Mouse (Mus musculus): Measurements from ENCODE around the gene Mettl7a2. TPM values are rescaled to one million over a fixed set of nuclear protein-coding genes. Genes with fewer than 3 reads are reported as not detected.
"Not testable (repeated sequence)": the region's sequence is repeated elsewhere in the genome, so short reads cannot be mapped to it uniquely, and the experiment has no call there.

Gene Mettl7a2
- polyA plus RNA-seq, 1 experiment from 2014 or later = not detected

GRCm38 (mm10) chr15:100324021-100324591 is 28.9 kb upstream of the Mettl7a2 start:
- 70% methylated on average over 12 of the region's 12 CpGs for WGBS

DNA sequence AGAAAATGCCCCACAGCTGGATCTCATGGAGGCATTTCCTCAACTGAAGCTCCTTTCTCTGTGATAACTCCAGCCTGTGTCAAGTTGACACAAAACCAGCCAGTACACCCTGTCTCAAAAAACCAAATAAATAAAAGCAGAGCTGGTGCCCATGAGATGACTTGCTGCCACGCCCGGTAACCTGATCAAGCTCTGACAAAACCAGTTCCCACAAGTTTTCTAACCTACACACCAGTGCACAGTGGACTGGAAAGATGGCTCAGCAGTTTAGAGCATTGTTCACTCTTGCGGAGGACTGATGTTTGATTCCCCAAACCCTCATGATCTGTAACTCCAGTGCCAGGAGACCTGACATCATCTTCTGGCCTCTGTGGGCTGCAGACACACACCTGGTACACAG is 27.8 kb upstream of the Mettl7a2 start:
- WGBS = 91% methylated on average over 3 of the region's 3 CpGs
- no peaks in the 10 kb centered on the region for H3K4me1 ChIP-seq (replicated peaks)
- no peak overlapping the region for H3K4me3 ChIP-seq
- H3K27me3 ChIP-seq (ENCODE audit: insufficient read depth, poor library complexity, severe bottlenecking) = no peaks in the 10 kb centered on the region
- no peaks in the 10 kb centered on the region for H3K36me3 ChIP-seq
- H3K27ac ChIP-seq = no peak overlapping the region
- no peaks in the 10 kb centered on the region for H3K9me3 ChIP-seq
- DNase-seq (ENCODE audit: low spot score) = no peak

More at GRCm38 (mm10) chr15:100324021-100324591, 28.9 kb upstream of the Mettl7a2 start:
- no peak for DNase-seq (ENCODE audit: low spot score)
- H3K4me1 ChIP-seq (replicated peaks) = no peaks in the 10 kb centered on the region
- no peaks in the 10 kb centered on the region for H3K9me3 ChIP-seq
- no peaks in the 10 kb centered on the region for H3K36me3 ChIP-seq
- no peaks in the 10 kb centered on the region for H3K27me3 ChIP-seq (ENCODE audit: insufficient read depth, poor library complexity, severe bottlenecking)
- H3K4me3 ChIP-seq = no peak overlapping the region
- H3K27ac ChIP-seq = no peak overlapping the region

DNA sequence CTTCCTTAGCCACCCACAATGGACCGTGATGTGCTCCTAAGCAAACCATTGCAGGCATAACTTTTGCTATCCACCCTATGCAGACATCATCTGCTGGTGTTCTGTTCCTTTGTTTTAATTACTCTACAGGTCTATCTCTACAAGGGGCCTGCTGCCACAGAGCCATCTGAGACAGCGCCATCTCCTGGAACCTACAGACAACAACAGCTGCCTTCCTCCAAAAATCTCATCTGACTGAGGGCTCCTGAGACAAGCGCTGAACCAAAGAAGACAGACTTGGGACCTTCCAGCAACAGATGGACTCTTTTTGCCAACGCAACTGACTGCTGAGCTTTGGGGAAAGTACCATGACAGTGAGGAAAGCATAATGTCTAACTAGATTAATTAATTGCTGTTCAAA is 24.9 kb upstream of the Mettl7a2 start:
- H3K27ac ChIP-seq; H3K27me3 ChIP-seq (ENCODE audit: insufficient read depth, poor library complexity, severe bottlenecking); DNase-seq (ENCODE audit: low spot score); H3K4me3 ChIP-seq; H3K4me1 ChIP-seq (replicated peaks); H3K9me3 ChIP-seq; H3K36me3 ChIP-seq: not testable (repeated sequence)
- 66% methylated on average over 4 of the region's 4 CpGs for WGBS

- not testable (repeated sequence) for H3K27me3 ChIP-seq (ENCODE audit: insufficient read depth, poor library complexity, severe bottlenecking); DNase-seq (ENCODE audit: low spot score); H3K27ac ChIP-seq; H3K4me1 ChIP-seq (replicated peaks); H3K9me3 ChIP-seq; H3K36me3 ChIP-seq; H3K4me3 ChIP-seq
- WGBS = 76% methylated on average over 10 of the region's 10 CpGs
Measured at GRCm38 (mm10) chr15:100329336-100329735, 23.7 kb upstream of the Mettl7a2 start.

DNA sequence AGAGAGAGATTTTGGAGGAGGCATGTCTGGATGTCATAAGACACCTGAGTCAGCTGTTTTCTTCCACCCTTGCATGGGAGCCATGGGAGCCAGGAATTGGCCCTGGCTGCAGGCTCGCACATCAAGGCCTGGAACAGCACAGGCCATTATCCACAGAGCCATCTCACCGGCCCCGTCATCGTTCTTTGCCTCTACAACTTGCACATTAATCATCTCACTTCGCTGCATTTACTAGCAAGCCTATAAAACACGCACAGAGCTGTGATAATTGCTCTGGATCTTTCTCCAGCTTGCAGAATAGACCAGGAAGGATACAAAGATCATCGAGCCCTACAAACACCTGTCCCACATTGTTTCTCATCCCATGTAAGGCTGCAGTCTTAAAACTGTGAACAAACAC is 22.3 kb upstream of the Mettl7a2 start:
- Histone ChIP-seq H3K27ac (no peak overlapping the region), H3K27me3 (ENCODE audit: insufficient read depth, poor library complexity, severe bottlenecking) (no peaks in the 10 kb centered on the region), H3K36me3 (no peaks in the 10 kb centered on the region), H3K4me3 (no peak overlapping the region), H3K4me1 (replicated peaks) (no peaks in the 10 kb centered on the region), H3K9me3 (no peaks in the 10 kb centered on the region)
- 93% methylated on average over 7 of the region's 7 CpGs for WGBS
- no peak for DNase-seq (ENCODE audit: low spot score)

- not testable (repeated sequence) for H3K27ac ChIP-seq; H3K36me3 ChIP-seq; H3K27me3 ChIP-seq (ENCODE audit: insufficient read depth, poor library complexity, severe bottlenecking); H3K4me3 ChIP-seq; H3K9me3 ChIP-seq; H3K4me1 ChIP-seq (replicated peaks); DNase-seq (ENCODE audit: low spot score)
- WGBS = 52% methylated on average over 3 of the region's 10 CpGs
Measured at GRCm38 (mm10) chr15:100332077-100332961, 20.7 kb upstream of the Mettl7a2 start.

DNA sequence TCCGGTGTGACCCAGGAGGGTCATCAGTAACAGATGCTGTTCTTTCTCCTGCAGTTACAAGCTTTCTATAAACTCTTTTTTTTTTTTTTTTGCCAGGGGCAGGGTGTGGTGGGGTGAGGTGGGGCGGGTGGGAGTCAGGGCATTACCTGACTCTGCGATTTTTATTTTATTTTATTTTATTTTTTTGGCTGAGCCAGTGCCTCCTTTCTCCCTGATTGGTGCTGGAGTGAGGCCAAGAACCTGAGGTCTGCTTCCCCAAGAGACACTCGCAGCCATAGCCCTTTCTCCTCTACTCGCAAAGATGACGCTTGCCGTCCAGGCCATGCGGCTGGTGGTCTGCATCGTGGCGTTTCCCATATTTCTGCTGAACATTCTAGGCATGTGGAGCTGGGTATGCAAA is 18.4 kb upstream of the Mettl7a2 start, which contains the start of gene Mettl7a3:
TSS of gene Mettl7a3 (plus strand) at position 301 of the 400 bp plus-strand sequence.
- no peak within 1 kb of the TSS for H3K4me3 ChIP-seq
- no peaks in the 10 kb centered on the region for H3K27me3 ChIP-seq (ENCODE audit: insufficient read depth, poor library complexity, severe bottlenecking)
- no peaks in the 10 kb centered on the region for H3K36me3 ChIP-seq
- 85% methylated on average over 10 of the region's 10 CpGs for WGBS
- no peaks in the 10 kb centered on the region for H3K9me3 ChIP-seq
- no peaks in the 10 kb centered on the region for H3K4me1 ChIP-seq (replicated peaks)
- no peak for DNase-seq (ENCODE audit: low spot score)
- no peak within 1 kb of the TSS for H3K27ac ChIP-seq

DNA sequence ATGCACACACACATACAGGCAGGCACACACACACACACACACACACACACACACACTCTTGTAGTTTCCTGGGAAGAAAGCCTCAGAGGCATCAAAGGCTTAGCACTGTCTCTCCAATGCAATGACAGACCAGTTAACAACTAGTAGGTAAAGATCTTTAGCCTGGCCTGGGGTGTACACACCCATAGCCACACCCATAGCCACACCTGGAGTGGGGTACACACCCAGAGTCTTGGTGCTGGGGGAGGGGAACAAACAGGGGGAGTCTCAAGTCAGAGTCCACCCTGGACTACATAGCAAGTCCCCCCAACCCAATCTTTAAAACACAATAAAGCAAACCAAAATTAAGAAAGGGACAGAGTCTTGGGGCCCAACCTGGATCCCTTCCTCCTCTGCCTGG is 15.7 kb upstream of the Mettl7a2 start:
- not testable (repeated sequence) for H3K4me3 ChIP-seq; H3K27ac ChIP-seq; H3K4me1 ChIP-seq (replicated peaks); DNase-seq (ENCODE audit: low spot score); H3K9me3 ChIP-seq; H3K36me3 ChIP-seq; H3K27me3 ChIP-seq (ENCODE audit: insufficient read depth, poor library complexity, severe bottlenecking)

DNA sequence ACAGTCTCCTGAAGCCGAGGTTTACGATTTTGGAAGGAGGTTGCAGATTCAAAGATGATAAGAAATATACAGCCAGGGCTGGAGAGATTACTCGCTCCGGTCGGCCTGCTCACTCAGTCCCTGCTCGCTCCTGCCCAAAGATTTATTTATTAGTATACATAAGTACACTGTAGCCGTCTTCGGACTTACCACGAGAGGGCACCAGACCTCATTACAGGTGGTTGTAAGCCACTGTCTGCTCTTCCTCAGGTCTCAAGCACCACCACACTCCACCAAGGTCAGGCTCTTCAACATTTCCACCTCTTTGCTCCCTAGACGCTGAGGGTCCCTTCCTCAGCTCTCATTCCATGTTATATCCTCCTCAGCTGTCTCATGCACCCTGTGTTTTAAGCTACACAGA is 15.2 kb upstream of the Mettl7a2 start:
- not testable (repeated sequence) for H3K36me3 ChIP-seq; H3K4me1 ChIP-seq (replicated peaks); H3K4me3 ChIP-seq; H3K9me3 ChIP-seq; H3K27me3 ChIP-seq (ENCODE audit: insufficient read depth, poor library complexity, severe bottlenecking); H3K27ac ChIP-seq
- peak; percentile 33 for DNase-seq (ENCODE audit: low spot score)
- WGBS = 39% methylated on average over 10 of the region's 10 CpGs

DNA sequence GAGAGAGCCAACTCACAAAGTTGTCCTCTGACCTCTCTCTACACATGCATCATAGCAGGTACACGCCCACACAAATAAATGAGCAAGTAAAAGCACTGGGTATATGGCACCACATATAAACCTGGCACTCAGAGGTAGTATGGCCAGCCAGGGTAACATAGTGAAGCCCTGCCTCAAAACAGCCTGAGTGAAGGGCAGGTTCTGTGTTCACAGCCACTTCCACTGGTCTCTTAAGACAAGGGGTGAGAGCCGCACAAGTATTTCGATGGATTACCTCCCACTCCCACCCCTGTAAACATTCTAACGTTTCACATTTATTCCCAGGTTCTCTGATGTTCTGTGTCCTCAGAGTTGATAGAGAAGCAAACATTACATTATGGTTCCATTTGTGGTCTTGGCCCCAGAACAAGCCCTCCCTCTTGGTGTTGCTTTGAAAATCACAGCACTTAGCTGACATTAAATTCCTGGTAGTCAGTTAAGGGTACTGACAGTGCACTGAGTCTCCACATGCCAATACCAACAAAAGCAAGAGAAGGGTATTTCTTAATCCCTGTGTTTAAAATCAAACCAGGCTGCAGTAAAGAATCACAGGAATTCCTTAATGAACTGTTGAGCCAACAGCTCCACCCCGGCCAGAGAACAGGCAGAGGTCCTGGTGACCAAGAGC is 11.6 kb upstream of the Mettl7a2 start:
- not testable (repeated sequence) for DNase-seq (ENCODE audit: low spot score); H3K9me3 ChIP-seq; H3K4me3 ChIP-seq; H3K4me1 ChIP-seq (replicated peaks); H3K36me3 ChIP-seq; H3K27ac ChIP-seq; H3K27me3 ChIP-seq (ENCODE audit: insufficient read depth, poor library complexity, severe bottlenecking)
- WGBS = 83% methylated on average over 4 of the region's 5 CpGs

DNA sequence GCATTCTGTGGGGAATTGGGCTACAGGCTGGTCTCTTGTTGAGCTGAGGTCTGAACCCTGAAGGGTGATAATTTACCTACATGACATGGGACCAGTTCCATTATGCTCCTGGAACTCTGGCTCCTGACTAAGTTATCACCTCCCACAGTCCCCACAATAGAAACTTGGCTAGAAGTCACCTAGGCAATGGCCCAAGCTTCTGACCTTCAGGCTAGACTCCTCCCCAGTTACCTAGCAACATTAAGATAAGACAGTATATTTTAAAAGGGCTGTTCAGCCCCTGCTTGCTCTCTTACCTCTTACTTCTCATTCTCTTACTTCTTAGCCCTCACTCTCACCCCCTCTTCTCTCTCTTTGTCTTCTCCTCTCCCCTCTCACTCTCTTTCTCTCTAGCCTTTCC is 7.5 kb upstream of the Mettl7a2 start:
- no peaks in the 10 kb centered on the region for H3K36me3 ChIP-seq
- H3K4me1 ChIP-seq (replicated peaks) = peaks cover 8% of the 10 kb centered on the region; the same call in 1 of the 2 replicates
- no peaks in the 10 kb centered on the region; the same call in 1 of the 2 replicates for H3K9me3 ChIP-seq
- no peak overlapping the region for H3K4me3 ChIP-seq
- DNase-seq (ENCODE audit: low spot score) = no peak
- no peak overlapping the region for H3K27ac ChIP-seq
- H3K27me3 ChIP-seq (ENCODE audit: insufficient read depth, poor library complexity, severe bottlenecking) = no peaks in the 10 kb centered on the region

- DNase-seq (ENCODE audit: low spot score) = no peak
Measured at GRCm38 (mm10) chr15:100346761-100347160, 6.2 kb upstream of the Mettl7a2 start.

DNA sequence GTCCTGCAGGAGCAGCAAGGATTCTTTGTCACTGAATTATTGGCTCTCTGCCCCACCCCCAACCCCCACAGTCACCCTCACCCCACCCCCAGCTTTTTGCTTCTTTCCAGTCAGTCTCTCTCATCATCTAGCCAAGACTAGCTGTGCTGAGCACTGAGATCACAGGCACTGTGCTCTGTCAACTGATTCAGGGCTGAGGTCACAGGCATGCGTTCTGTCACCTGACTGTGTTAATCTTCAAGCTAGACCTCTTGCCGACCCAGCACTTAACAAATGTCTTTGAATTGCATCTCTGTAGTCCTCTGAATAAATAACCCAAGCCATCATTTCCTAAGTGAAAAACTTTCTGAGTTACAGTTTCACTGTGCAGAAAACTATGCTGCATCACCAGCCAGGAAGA is 3.5 kb upstream of the Mettl7a2 start:
- WGBS = 68% methylated on average over 2 of the region's 2 CpGs
- H3K4me1 ChIP-seq (replicated peaks) = peaks cover 8% of the 10 kb centered on the region; the same call in 1 of the 2 replicates

More at GRCm38 (mm10) chr15:100346761-100347160, 6.2 kb upstream of the Mettl7a2 start:
- Histone ChIP-seq H3K4me1 (replicated peaks) (peaks cover 8% of the 10 kb centered on the region; the same call in 1 of the 2 replicates), H3K36me3 (no peaks in the 10 kb centered on the region), H3K9me3 (no peaks in the 10 kb centered on the region; the same call in 1 of the 2 replicates), H3K27ac (0 out of 2 replicates have a peak overlapping the region, but pooled peaks have one; percentile 24), H3K27me3 (ENCODE audit: insufficient read depth, poor library complexity, severe bottlenecking) (no peaks in the 10 kb centered on the region), H3K4me3 (no peak overlapping the region)
- 70% methylated on average over 14 of the region's 14 CpGs for WGBS

More for the DNA sequence above, 3.5 kb upstream of the Mettl7a2 start:
- Histone ChIP-seq H3K27me3 (ENCODE audit: insufficient read depth, poor library complexity, severe bottlenecking) (no peaks in the 10 kb centered on the region), H3K27ac (no peak overlapping the region), H3K9me3 (no peaks in the 10 kb centered on the region; the same call in 1 of the 2 replicates), H3K4me3 (no peak overlapping the region), H3K36me3 (no peaks in the 10 kb centered on the region)
- no peak for DNase-seq (ENCODE audit: low spot score)
